Mouse (Mus musculus): ENCODE measurements around the gene Eya4.

The Eya4 gene

GRCm38 (mm10) chr10:23062719-23063118 lies 287.9 kb downstream of the Eya4 start:
- no peak for DNase-seq (ENCODE audit: low spot score)

DNA sequence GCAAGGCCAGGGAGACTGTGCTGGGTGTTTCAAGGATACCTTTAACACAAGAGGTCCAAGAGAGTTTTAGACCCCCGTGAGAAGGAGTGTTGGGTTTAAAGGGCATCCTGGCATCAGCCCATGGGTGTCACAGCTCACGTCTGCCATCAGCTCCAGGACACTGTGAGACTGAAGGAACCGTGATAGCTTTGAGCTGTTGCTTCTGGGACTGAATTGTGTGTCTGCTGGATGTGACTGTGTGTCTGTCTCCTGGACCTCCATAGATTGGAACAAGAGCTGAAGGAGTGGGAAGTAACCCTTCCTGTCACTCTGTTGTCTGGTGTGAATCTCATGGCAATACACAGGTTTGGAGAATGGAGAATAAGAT lies 289.9 kb downstream of the Eya4 start:
- DNase-seq (ENCODE audit: low spot score) = no peak

DNA sequence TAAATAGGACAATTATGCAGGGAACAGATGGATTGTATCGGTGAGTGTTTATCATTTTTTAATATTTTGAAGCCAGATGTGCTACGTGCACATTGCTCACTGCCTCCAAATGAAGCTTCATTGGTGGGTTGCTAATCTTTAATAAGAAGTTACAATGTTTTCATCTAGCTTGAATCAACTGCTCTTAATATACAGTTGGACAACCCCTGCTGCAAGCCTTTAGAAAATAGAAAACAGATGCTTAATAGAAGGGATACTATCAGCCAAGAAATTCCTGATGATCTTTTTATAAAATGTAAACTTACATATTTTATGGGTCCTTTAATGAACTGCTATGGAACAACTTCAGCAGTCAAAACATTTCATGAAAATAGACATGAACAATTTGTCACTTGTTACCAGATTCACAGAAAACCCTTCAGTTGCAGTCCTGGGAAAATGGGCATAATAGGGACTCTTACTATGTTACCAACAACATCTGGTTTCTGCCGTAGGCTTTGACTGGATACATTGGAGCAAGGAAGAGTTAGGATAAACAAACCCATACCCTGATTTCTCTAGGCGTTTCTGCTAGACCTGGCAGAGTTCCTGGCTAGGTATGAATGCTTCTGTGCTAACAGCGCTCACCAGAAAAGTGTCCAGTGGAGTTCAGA lies 290.4 kb downstream of the Eya4 start:
- DNase-seq (ENCODE audit: low spot score) = no peak

GRCm38 (mm10) chr10:23053379-23053915 lies 297.1 kb downstream of the Eya4 start:
- DNase-seq (ENCODE audit: low spot score) = no peak
